Mouse (Mus musculus): ENCODE measurements around the gene A730049H05Rik.

The A730049H05Rik gene

GRCm38 (mm10) chr6:92816311-92816751 is at the start of gene A730049H05Rik:
A730049H05Rik (plus strand) TSS chr6:92816478.
- ATAC-seq (ENCODE audit: low TSS enrichment): no peak

DNA sequence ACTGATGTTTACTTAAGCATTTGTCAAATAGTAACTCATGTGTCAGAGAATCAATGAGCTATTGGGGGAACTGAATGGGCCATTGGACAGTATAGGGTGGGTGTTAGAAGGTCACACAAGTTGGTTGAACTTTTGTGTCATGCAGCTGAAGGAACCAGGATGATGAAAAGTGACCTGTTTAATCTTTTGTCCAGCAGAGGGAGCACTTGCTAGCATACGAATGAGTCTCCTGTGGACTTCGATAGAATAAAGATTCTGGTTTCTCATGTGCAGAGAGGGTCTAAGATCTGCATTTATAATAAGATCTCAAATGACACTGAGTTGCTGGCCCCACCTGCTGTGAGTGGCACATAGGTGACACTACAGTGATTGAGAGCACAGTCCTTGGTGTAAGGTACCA is 39.9 kb upstream of the A730049H05Rik start:
- peak; percentile 76 for ATAC-seq (ENCODE audit: low TSS enrichment)

GRCm38 (mm10) chr6:92779140-92779934 is 36.9 kb upstream of the A730049H05Rik start:
- no peak; the same call in 1 of the 2 replicates for ATAC-seq (ENCODE audit: low TSS enrichment)

- ATAC-seq (ENCODE audit: low TSS enrichment): no peak
Observed at GRCm38 (mm10) chr6:92779935-92780205, 36.4 kb upstream of the A730049H05Rik start.

- no peak for ATAC-seq (ENCODE audit: low TSS enrichment)
Observed at GRCm38 (mm10) chr6:92781446-92781845, 34.8 kb upstream of the A730049H05Rik start.

- ATAC-seq (ENCODE audit: low TSS enrichment): peak; percentile 50; the same call in 1 of the 2 replicates
Observed at GRCm38 (mm10) chr6:92784782-92785181, 31.5 kb upstream of the A730049H05Rik start.

DNA sequence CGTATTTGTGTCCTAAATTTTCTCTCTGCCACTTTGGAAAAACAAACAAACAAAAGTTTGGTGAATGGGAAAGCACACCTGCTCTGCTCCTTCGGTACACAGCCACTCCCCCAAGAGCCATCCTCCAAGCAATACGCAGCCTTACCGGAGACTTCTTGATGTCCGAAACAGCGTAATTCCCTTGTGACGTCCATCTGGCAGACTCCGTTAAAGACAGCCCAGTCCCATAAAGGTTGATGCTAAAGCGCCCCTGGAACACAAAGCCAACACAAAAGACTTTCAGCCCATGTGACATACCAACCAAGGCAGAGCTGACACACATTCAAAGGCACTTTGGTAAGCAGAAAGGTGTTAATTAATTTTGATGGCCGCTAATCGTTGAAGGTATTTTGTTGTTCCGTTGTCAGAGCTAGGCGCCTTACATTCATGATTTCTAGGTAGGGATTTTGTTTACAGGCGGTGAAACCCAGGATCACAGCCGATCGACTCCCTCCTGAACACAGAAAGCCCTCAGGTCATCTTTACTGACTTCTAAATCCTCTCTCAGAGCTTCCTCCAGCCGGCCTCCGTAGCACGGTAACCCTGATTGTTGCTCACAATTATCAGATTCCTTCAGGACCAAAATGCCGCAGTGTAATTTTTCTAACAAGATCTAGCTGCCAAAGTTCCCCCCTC is 29.4 kb upstream of the A730049H05Rik start:
- no peak for ATAC-seq (ENCODE audit: low TSS enrichment)

- ATAC-seq (ENCODE audit: low TSS enrichment): peak; percentile 79
Observed at GRCm38 (mm10) chr6:92787376-92787712, 28.9 kb upstream of the A730049H05Rik start.

GRCm38 (mm10) chr6:92793804-92794203 is 22.5 kb upstream of the A730049H05Rik start:
- ATAC-seq (ENCODE audit: low TSS enrichment): no peak

DNA sequence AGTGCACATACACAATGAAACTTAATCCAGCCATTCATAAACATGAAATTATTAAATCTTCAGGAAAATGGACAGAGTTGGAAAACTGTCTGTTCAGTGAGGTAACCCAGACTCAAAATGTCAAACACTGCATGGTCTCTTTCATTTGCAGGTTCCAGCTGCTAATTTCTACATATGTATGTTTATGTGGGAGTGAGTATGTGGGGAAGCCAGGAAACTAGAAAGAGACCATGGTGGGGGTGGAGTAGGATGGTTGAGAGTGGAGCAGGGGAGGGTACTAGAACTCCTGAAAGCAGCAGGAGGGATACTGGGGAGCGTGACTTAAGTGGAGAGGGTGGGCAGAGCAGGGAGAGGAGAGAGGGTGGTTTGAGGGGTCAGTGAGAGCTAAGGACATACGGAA is 14.8 kb upstream of the A730049H05Rik start:
- ATAC-seq (ENCODE audit: low TSS enrichment): no peak

GRCm38 (mm10) chr6:92802421-92802820 is 13.9 kb upstream of the A730049H05Rik start:
- ATAC-seq (ENCODE audit: low TSS enrichment): no peak

DNA sequence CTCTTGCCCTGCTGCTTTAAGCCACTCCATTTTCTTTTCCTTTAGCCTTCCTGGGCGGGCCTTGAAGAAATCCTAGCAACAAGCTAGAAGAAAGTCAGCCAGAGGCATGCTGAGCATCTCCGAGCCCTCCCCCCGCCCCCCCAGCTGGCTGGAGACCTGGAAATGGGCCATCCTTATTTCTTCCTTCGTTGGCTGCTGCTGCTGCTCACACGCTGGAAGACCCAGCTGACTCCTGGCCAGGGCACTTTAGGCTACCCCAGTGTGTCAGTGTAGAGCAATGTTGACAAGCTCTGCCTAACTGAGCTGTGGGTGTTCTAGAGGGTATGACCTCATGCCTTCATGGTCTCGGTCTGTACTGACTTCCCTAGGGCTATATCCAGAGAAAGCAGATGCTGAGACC is 13.1 kb upstream of the A730049H05Rik start:
- no peak for ATAC-seq (ENCODE audit: low TSS enrichment)

GRCm38 (mm10) chr6:92804254-92804971 is 11.9 kb upstream of the A730049H05Rik start:
- ATAC-seq (ENCODE audit: low TSS enrichment): peak; percentile 90

GRCm38 (mm10) chr6:92809818-92810217 is 6.5 kb upstream of the A730049H05Rik start:
- ATAC-seq (ENCODE audit: low TSS enrichment): no peak

GRCm38 (mm10) chr6:92810628-92811027 is 5.7 kb upstream of the A730049H05Rik start:
- ATAC-seq (ENCODE audit: low TSS enrichment): no peak

GRCm38 (mm10) chr6:92811566-92811965 is 4.7 kb upstream of the A730049H05Rik start:
- no peak for ATAC-seq (ENCODE audit: low TSS enrichment)

DNA sequence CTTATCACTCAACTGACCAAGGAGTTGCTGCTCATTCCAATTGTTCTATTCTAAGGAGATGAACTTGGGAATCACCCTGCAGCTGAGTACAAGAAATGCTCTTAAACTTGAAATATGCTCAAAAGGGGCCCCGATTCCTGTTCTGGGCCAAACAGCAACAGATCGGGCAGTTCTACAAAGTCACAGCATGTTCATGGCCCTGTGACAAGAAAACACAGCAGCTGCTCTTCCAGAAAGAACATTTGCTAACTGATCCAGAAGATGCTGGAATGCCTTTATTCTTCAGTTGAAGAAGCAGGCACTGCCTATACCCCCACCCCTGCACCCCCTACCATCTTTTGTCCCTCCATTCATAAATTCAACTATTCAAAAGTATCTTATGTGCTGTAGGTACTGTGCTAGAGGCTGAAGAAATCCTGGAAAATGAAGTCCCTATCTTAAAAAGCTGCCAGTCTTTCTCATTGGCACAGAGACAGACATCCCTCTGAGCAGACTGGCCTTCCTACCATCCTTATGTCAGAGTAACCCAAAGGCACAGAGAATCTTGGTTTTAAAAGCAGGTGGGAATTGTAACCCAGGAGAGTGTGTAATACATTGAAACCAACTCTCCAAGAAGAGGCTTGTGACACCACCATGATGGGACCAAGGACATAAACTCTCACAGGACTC is 3.4 kb upstream of the A730049H05Rik start:
- ATAC-seq (ENCODE audit: low TSS enrichment): peak; percentile 20; the same call in 1 of the 2 replicates

DNA sequence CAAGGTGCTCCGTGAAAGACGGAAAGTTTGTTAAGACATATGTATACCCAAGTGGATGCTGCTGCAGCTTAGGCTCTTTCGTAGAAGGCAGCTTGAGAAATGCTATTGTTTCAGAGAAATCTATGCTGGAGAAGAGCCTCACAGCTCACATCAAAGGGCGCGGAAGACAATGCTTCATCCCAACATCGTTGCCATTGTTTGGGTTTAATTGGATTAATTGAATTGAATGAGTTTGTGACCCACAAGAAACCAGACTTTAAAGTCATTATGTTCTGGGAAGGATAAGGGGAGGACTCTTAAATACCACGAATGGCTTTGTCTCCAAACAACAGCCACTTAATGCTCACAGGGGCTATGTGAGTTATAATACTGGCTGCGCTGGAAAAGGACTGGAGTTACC is 1.4 kb downstream of the A730049H05Rik start:
- ATAC-seq (ENCODE audit: low TSS enrichment): no peak

- no peak for ATAC-seq (ENCODE audit: low TSS enrichment)
Observed at GRCm38 (mm10) chr6:92821606-92822005, 5.3 kb downstream of the A730049H05Rik start.

DNA sequence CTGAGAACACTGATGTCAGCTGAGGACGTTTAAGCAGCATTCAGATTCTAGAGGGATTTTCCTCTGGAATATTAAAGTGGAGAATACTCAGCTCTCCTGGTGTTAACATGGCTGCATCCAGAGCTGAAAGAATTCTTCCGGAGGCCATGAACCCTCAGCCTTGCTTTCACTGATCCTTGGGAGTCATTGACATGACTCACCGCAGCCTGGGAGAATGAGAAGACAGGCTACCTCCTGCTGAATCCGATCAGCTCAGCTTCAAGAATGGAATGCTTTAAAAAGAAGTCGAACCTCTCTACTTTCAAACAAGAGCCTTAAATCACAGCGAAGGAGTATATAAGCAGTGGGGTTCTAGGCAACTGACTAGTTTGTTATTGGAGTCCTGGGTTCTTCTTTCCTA is 5.7 kb downstream of the A730049H05Rik start:
- ATAC-seq (ENCODE audit: low TSS enrichment): no peak

DNA sequence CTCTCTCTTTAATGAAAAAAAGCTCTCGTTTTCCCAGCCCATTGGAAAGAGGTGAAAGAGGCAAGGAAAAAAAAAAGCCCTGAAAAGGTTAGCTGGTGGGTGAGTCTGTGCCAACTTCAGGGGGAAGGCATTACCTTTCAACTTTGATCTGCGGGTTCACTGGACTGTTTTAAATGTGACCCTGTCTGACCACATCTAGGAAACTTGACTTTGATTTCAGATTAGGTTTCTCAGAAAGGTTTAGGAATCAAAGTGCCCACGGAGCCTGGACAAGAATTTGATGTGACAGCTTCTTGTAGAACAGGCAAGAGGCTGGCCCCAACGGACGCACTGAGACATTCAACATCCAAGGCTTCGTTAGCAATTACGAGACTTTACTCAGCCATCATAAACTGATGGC is 7.7 kb downstream of the A730049H05Rik start:
- ATAC-seq (ENCODE audit: low TSS enrichment): no peak

DNA sequence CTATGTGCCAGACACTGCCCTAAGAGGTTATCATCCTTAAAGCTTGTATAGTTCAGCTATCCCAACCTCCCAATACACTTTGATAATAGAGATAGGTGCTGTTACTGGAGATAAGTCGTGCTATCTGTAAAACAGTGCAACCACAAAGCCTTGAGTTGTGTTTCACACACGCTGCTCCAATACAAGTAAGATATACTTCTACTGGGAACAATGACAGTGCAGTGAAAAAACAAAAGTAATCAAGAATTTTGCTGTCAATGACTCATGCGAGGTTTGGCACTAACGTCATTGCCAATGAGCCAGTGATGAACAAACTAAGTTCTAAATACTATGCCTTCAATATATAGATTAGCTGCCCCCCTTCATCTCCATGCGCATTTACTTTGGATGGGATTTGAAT is 10.3 kb downstream of the A730049H05Rik start:
- ATAC-seq (ENCODE audit: low TSS enrichment): no peak

Data from frontal cortex, adult (tissue).